In genomic region chr8:69791415-69792068, GRCm38 (mm10) we compare ENCODE assay signal across 8 mouse cellular contexts. TPM values are rescaled to one million over a fixed set of nuclear protein-coding genes. Genes with fewer than 3 reads are reported as not detected.
A peak's percentile ranks its signal among the peaks of the same experiment; 100 is the strongest.
DNase-seq lines count a peak whose midpoint lies in the region; ATAC-seq and TF ChIP-seq lines count a peak whose summit lies in the region.

No protein-coding gene starts in this region.

- peak overlapping the region; percentile 79 for H3K4me2 ChIP-seq in kidney, embryonic 14.5 days (replicated peaks; ENCODE audit: low read depth, low read length)

- TF ChIP-seq POLR2A in bone marrow, adult 2 months (IDR thresholded peaks at IDR 0.05; ENCODE audit: borderline replicate concordance, control insufficient read depth, low read depth, low read length), result no peak
- no peak for TF ChIP-seq POLR2A in small intestine, adult 2 months (IDR thresholded peaks at IDR 0.05; ENCODE audit: low read depth, low read length)

- H3K9ac ChIP-seq in kidney, embryonic 14.5 days (ENCODE audit: low read depth, low read length), result peak overlapping the region; percentile 96

- peak; percentile 65 for ATAC-seq in kidney, embryonic 14.5 days (ENCODE audit: low FRiP score, low TSS enrichment)

- peaks cover 39% of the 10 kb centered on the region for H3K36me3 ChIP-seq in forebrain, embryonic 10.5 days (replicated peaks)
- H3K36me3 ChIP-seq in kidney, embryonic 14.5 days (ENCODE audit: control insufficient read depth, insufficient read depth, low read length), result peaks cover 34% of the 10 kb centered on the region
- peaks cover 23% of the 10 kb centered on the region for H3K36me3 ChIP-seq in small intestine, adult 2 months (ENCODE audit: control insufficient read depth, insufficient read depth, low read length)

- peak overlapping the region; percentile 83 for H3K4me3 ChIP-seq in bone marrow, adult 2 months (replicated peaks; ENCODE audit: control insufficient read depth, low read depth, low read length)
- peak overlapping the region; percentile 87 for H3K4me3 ChIP-seq in forebrain, embryonic 10.5 days
- H3K4me3 ChIP-seq in kidney, embryonic 14.5 days (ENCODE audit: low read length), result peak overlapping the region; percentile 99
- H3K4me3 ChIP-seq in small intestine, adult 2 months (ENCODE audit: low read depth, low read length), result peak overlapping the region; percentile 97

- peak; percentile 53 for DNase-seq in right cerebral cortex, postnatal 10 days (ENCODE audit: low spot score in 2 of 2)
- no peak for DNase-seq in right cerebral cortex, postnatal 25 days
- peak; percentile 53 for DNase-seq in forebrain, embryonic 10.5 days (ENCODE audit: extremely low spot score, low spot score)
- DNase-seq in lung, postnatal 14 days, result peak; percentile 12
- DNase-seq in urinary bladder, adult 2 months (ENCODE audit: low spot score), result no peak

- under 1% methylated on average over 47 of the region's 48 CpGs for WGBS in bone marrow, adult 2 months
- WGBS in forebrain, embryonic 10.5 days, result under 1% methylated on average over 48 of the region's 48 CpGs
- under 1% methylated on average over 47 of the region's 48 CpGs for WGBS in kidney, embryonic 14.5 days
- under 1% methylated on average over 48 of the region's 48 CpGs for WGBS in small intestine, adult 2 months

- H3K27ac ChIP-seq in bone marrow, adult 2 months (ENCODE audit: control insufficient read depth, insufficient read depth, low read depth, low read length, poor library complexity), result peak overlapping the region; percentile 89
- peak overlapping the region; percentile 97 for H3K27ac ChIP-seq in forebrain, embryonic 10.5 days
- H3K27ac ChIP-seq in kidney, embryonic 14.5 days (ENCODE audit: low read depth, low read length), result peak overlapping the region; percentile 84
- H3K27ac ChIP-seq in small intestine, adult 2 months (ENCODE audit: insufficient read depth, low read depth, low read length), result peak overlapping the region; percentile 60

- no peaks in the 10 kb centered on the region; the same call in 1 of the 2 replicates for H3K4me1 ChIP-seq in bone marrow, adult 2 months (ENCODE audit: control insufficient read depth, insufficient read depth, low read length)
- peaks cover 28% of the 10 kb centered on the region for H3K4me1 ChIP-seq in forebrain, embryonic 10.5 days
- H3K4me1 ChIP-seq in kidney, embryonic 14.5 days (ENCODE audit: control insufficient read depth, insufficient read depth, low read length), result peaks cover 12% of the 10 kb centered on the region
- peaks cover 4% of the 10 kb centered on the region; the same call in 1 of the 2 replicates for H3K4me1 ChIP-seq in small intestine, adult 2 months (ENCODE audit: control insufficient read depth, insufficient read depth, insufficient read length, low read length)

- no peaks in the 10 kb centered on the region for H3K27me3 ChIP-seq in forebrain, embryonic 10.5 days (ENCODE audit: poor library complexity, severe bottlenecking)
- no peaks in the 10 kb centered on the region for H3K27me3 ChIP-seq in kidney, embryonic 14.5 days (ENCODE audit: control insufficient read depth, insufficient read depth, low read length)
- no peaks in the 10 kb centered on the region for H3K27me3 ChIP-seq in small intestine, adult 2 months (ENCODE audit: control insufficient read depth, insufficient read depth, low read length)

- TF ChIP-seq CTCF in bone marrow, adult 2 months (IDR thresholded peaks at IDR 0.05; ENCODE audit: control insufficient read depth, insufficient read depth, low read length), result no peak
- no peak for TF ChIP-seq CTCF in small intestine, adult 2 months (IDR thresholded peaks at IDR 0.05; ENCODE audit: extremely low read depth, insufficient read length, insufficient replicate concordance, low read depth, low read length)

- H3K9me3 ChIP-seq in forebrain, embryonic 10.5 days, result no peaks in the 10 kb centered on the region
- H3K9me3 ChIP-seq in kidney, embryonic 14.5 days (ENCODE audit: control insufficient read depth, low read length), result no peaks in the 10 kb centered on the region

RNA-seq across cellular contexts. Expression of gene Zfp866, which starts 0.6 kb away (rescaled TPM):
- polyA plus RNA-seq in bone marrow, adult 2 months (2011; ENCODE audit: insufficient read depth, insufficient read length, low replicate concordance, missing spikeins), result 10.6 and 13.5 TPM in 2 replicates
- polyA plus RNA-seq in forebrain, embryonic 10.5 days (2016; fragmentation: Nextera tagmentation; extraction: Ambion mirVana), result 33.0 and 34.8 TPM in 2 replicates
- polyA plus RNA-seq in kidney, embryonic 14.5 days (2014; fragmentation: Nextera tagmentation; extraction: Ambion mirVana), result 26.2 and 35.8 TPM in 2 replicates
- 2.2 and 3.7 TPM in 2 replicates for polyA plus RNA-seq in small intestine, adult 2 months (2012; rRNA removed)
- polyA plus RNA-seq in urinary bladder, adult 2 months (2012; rRNA removed), result 17.7 and 21.1 TPM in 2 replicates

RNA-seq across cellular contexts. Expression of gene Atp13a1, which starts 0.6 kb away (rescaled TPM):
- 22.2 and 44.4 TPM in 2 replicates for polyA plus RNA-seq in bone marrow, adult 2 months (2011; ENCODE audit: insufficient read depth, insufficient read length, low replicate concordance, missing spikeins)
- polyA plus RNA-seq in forebrain, embryonic 10.5 days (2016; fragmentation: Nextera tagmentation; extraction: Ambion mirVana), result 59.0 and 63.1 TPM in 2 replicates
- polyA plus RNA-seq in kidney, embryonic 14.5 days (2014; fragmentation: Nextera tagmentation; extraction: Ambion mirVana), result 38.5 and 53.4 TPM in 2 replicates
- polyA plus RNA-seq in small intestine, adult 2 months (2012; rRNA removed), result 64.3 and 102 TPM in 2 replicates
- polyA plus RNA-seq in urinary bladder, adult 2 months (2012; rRNA removed), result 39.5 and 43.8 TPM in 2 replicates

RNA-seq across cellular contexts. Expression of gene Gm20422, which starts 16.9 kb away (rescaled TPM):
- polyA plus RNA-seq in bone marrow, adult 2 months (2011; ENCODE audit: insufficient read depth, insufficient read length, low replicate concordance, missing spikeins), result 2.4 and 3.8 TPM in 2 replicates
- 0.21 and 0.82 TPM in 2 replicates for polyA plus RNA-seq in forebrain, embryonic 10.5 days (2016; fragmentation: Nextera tagmentation; extraction: Ambion mirVana)
- polyA plus RNA-seq in kidney, embryonic 14.5 days (2014; fragmentation: Nextera tagmentation; extraction: Ambion mirVana), result not detected in 2 replicates
- polyA plus RNA-seq in small intestine, adult 2 months (2012; rRNA removed), result not detected in 2 replicates
- polyA plus RNA-seq in urinary bladder, adult 2 months (2012; rRNA removed), result 0.11 TPM in 1 of 2 replicates, not detected in the other

RNA-seq across cellular contexts. Expression of gene Gmip, which starts 16.9 kb away (rescaled TPM):
- 45.7 and 112 TPM in 2 replicates for polyA plus RNA-seq in bone marrow, adult 2 months (2011; ENCODE audit: insufficient read depth, insufficient read length, low replicate concordance, missing spikeins)
- 6.5 and 6.7 TPM in 2 replicates for polyA plus RNA-seq in forebrain, embryonic 10.5 days (2016; fragmentation: Nextera tagmentation; extraction: Ambion mirVana)
- 8.1 and 8.2 TPM in 2 replicates for polyA plus RNA-seq in kidney, embryonic 14.5 days (2014; fragmentation: Nextera tagmentation; extraction: Ambion mirVana)
- 36.8 and 58.3 TPM in 2 replicates for polyA plus RNA-seq in small intestine, adult 2 months (2012; rRNA removed)
- polyA plus RNA-seq in urinary bladder, adult 2 months (2012; rRNA removed), result 19.5 and 20.3 TPM in 2 replicates

RNA-seq across cellular contexts. Expression of gene Lpar2, which starts 30.7 kb away (rescaled TPM):
- 1.3 and 3.8 TPM in 2 replicates for polyA plus RNA-seq in bone marrow, adult 2 months (2011; ENCODE audit: insufficient read depth, insufficient read length, low replicate concordance, missing spikeins)
- polyA plus RNA-seq in forebrain, embryonic 10.5 days (2016; fragmentation: Nextera tagmentation; extraction: Ambion mirVana), result 0.87 and 0.88 TPM in 2 replicates
- polyA plus RNA-seq in kidney, embryonic 14.5 days (2014; fragmentation: Nextera tagmentation; extraction: Ambion mirVana), result 1.6 and 1.7 TPM in 2 replicates
- 2.0 and 2.2 TPM in 2 replicates for polyA plus RNA-seq in small intestine, adult 2 months (2012; rRNA removed)
- 1.7 and 1.8 TPM in 2 replicates for polyA plus RNA-seq in urinary bladder, adult 2 months (2012; rRNA removed)

Comparison
In these comparisons a context has a peak if more than half of its experiments do, and no peak if none do; other contexts are left out.
1. DNase-seq: peak in right cerebral cortex, postnatal 10 days (2 of 2), forebrain, embryonic 10.5 days (single experiment) and lung, postnatal 14 days (single experiment); none in right cerebral cortex, postnatal 25 days (single experiment) and urinary bladder, adult 2 months (single experiment).
2. Peak in every context shown above with its lines, with median percentiles within 50 percentile points of each other: H3K27ac ChIP-seq and H3K4me3 ChIP-seq.